Mouse (Mus musculus) stomach, postnatal 0 days (tissue): Measurements from ENCODE around the gene Wrap53.

Experiments used
- CTCF ChIP-seq: IDR thresholded peaks from 2 replicates; pipeline ENCODE4 v1.5.1; 2016; ENCODE audit warnings: antibody characterized with exemption, low read depth, mild to moderate bottlenecking, moderate library complexity
- EP300 ChIP-seq: optimal IDR thresholded peaks from 2 replicates; pipeline ENCODE3; 2016; ENCODE audit warnings: antibody characterized with exemption

DNA sequence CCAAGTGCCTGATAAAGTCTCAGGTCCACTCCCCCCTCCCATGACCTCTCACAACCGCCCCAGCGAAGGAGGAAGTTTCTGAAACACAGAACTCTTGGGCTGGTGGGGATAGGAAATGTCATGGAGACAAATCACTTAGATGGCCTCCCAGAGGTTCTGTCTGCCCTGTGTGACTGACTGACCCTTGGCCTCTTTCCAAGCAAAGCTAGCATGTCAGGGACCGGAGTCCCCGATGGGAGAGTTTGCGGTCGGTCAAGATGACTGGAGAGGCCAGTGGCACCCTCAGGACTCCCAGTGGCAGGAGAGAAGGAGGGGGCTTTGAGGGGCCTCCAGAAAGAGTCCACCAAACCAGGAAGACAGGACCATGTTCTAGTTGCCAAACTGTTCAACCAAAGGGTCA lies 21.3 kb downstream of the Wrap53 start:
- no peak for TF ChIP-seq CTCF
- TF ChIP-seq EP300: no peak
